Mouse (Mus musculus) spleen, adult 2 months (tissue): ENCODE measurements around the gene Crygb.

Experiments used
- CTCF ChIP-seq: fragments of 200-500 bp; IDR thresholded peaks from 2 replicates; pipeline ENCODE4 v1.5.1; 2011; ENCODE audit warnings: mild to moderate bottlenecking, inconsistent platforms; ENCODE audit not compliant: insufficient read depth, insufficient read length, insufficient replicate concordance; ENCODE audit errors: extremely low read depth
- POLR2A ChIP-seq: fragments of 200-500 bp; IDR thresholded peaks from 2 replicates; pipeline ENCODE4 v1.6.1; 2011; ENCODE audit warnings: low read depth, low read length, inconsistent platforms

DNA sequence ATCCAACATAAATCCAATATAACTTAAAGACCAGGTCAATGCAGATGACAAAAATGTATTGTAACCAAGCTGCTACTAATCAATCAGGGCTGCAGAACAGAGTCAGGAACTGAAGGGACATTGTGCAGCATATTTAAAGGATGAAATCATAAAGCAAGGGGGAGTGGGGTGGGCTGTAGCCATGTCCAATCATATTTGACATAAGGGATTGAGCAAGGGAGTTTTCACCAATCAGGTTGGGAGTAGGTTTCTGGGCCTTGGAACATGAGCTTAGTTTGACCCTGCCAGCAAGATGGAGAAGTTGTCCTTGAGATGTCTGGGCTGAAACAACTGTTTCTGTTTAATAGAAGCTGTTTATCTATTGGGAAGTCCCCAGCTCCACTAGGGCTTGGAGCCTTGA lies 49.4 kb downstream of the Crygb start, which contains the start of gene Akr1cl:
- no peak for TF ChIP-seq CTCF
- no peak for TF ChIP-seq POLR2A
